9 mouse cellular contexts compared by ENCODE assay signal in genomic region chr14:51103217-51103616, GRCm38 (mm10). TPM values are rescaled to one million over a fixed set of nuclear protein-coding genes. Genes with fewer than 3 reads are reported as not detected.
DNase-seq lines count a peak whose midpoint lies in the region; ATAC-seq and TF ChIP-seq lines count a peak whose summit lies in the region.
"Had no signal": no experiment of that assay in that cellular context is flagged by ENCODE, and none has a peak within 500 bp of the region (broad histone marks: within the 10 kb centered on the region; RNA-seq: fewer than 3 reads in every experiment).

No protein-coding gene starts in this region.

- H3K27ac ChIP-seq in liver, embryonic 12.5 days: no peak overlapping the region
- H3K27ac ChIP-seq in forebrain, embryonic 11.5 days (ENCODE audit: low read depth, low read length): no peak overlapping the region
- H3K27ac ChIP-seq in intestine, embryonic 15.5 days: no peak overlapping the region
- no peak overlapping the region for H3K27ac ChIP-seq in liver, embryonic 11.5 days (ENCODE audit: low read depth, low read length)
- H3K27ac ChIP-seq: limb, embryonic 15.5 days had no signal

- DNase-seq in liver: peak; percentile 86
- peak; percentile 85 for DNase-seq in brain, embryonic 14.5 days (ENCODE audit: low read depth)
- DNase-seq in forebrain, embryonic 11.5 days (ENCODE audit: low spot score): peak; percentile 81
- peak; percentile 51 for DNase-seq in liver, embryonic 11.5 days (ENCODE audit: low spot score)
- DNase-seq in neural tube, embryonic 10.5 days (ENCODE audit: extremely low spot score, low spot score): peak; percentile 70
- peak; percentile 63 for DNase-seq in thymus, postnatal 0 days (ENCODE audit: low spot score)

- no peaks in the 10 kb centered on the region for H3K27me3 ChIP-seq in liver, embryonic 12.5 days (replicated peaks)
- H3K27me3 ChIP-seq in forebrain, embryonic 11.5 days (ENCODE audit: control insufficient read depth, insufficient read depth, low read length): no peaks in the 10 kb centered on the region
- no peaks in the 10 kb centered on the region for H3K27me3 ChIP-seq in intestine, embryonic 15.5 days (replicated peaks)
- no peaks in the 10 kb centered on the region for H3K27me3 ChIP-seq in liver, embryonic 11.5 days (replicated peaks; ENCODE audit: control insufficient read depth, insufficient read depth, low read length)
- H3K27me3 ChIP-seq: limb, embryonic 15.5 days had no signal

- TF ChIP-seq CTCF in brain, embryonic 14.5 days (IDR thresholded peaks at IDR 0.05; ENCODE audit: borderline replicate concordance, extremely low read depth, insufficient read depth, insufficient read length): peak; percentile 86; the same call in 1 of the 2 replicates

- ATAC-seq in liver, embryonic 12.5 days: no peak
- peak; percentile 46; the same call in 1 of the 2 replicates for ATAC-seq in forebrain, embryonic 11.5 days (replicated peaks; ENCODE audit: low FRiP score)
- ATAC-seq in intestine, embryonic 15.5 days: peak; percentile 27
- ATAC-seq in liver, embryonic 11.5 days (replicated peaks; ENCODE audit: low FRiP score): no peak

- TF ChIP-seq POLR2A in brain, embryonic 14.5 days (IDR thresholded peaks at IDR 0.05; ENCODE audit: borderline replicate concordance, extremely low read depth, insufficient read depth, insufficient read length, poor library complexity, severe bottlenecking): no peak

- H3K9me3 ChIP-seq in liver, embryonic 12.5 days (replicated peaks): no peaks in the 10 kb centered on the region
- H3K9me3 ChIP-seq in forebrain, embryonic 11.5 days (ENCODE audit: control insufficient read depth, low read length): no peaks in the 10 kb centered on the region
- H3K9me3 ChIP-seq in intestine, embryonic 15.5 days: no peaks in the 10 kb centered on the region
- H3K9me3 ChIP-seq in liver, embryonic 11.5 days (ENCODE audit: control insufficient read depth, low read length): no peaks in the 10 kb centered on the region
- H3K9me3 ChIP-seq: limb, embryonic 15.5 days had no signal

- no peak overlapping the region for H3K9ac ChIP-seq in liver, embryonic 12.5 days
- no peak overlapping the region for H3K9ac ChIP-seq in forebrain, embryonic 11.5 days (ENCODE audit: low read length)
- H3K9ac ChIP-seq in intestine, embryonic 15.5 days: no peak overlapping the region
- H3K9ac ChIP-seq in liver, embryonic 11.5 days (ENCODE audit: low read depth, low read length): no peak overlapping the region
- H3K9ac ChIP-seq: limb, embryonic 15.5 days had no signal

- whole genome bisulfite sequencing in liver, embryonic 12.5 days (ENCODE audit: insufficient replicate concordance): 64% methylated on average over 3 of the region's 3 CpGs
- WGBS in forebrain, embryonic 11.5 days: 46% methylated on average over 3 of the region's 3 CpGs
- WGBS in intestine, embryonic 15.5 days: 63% methylated on average over 3 of the region's 3 CpGs
- WGBS in liver, embryonic 11.5 days: 58% methylated on average over 3 of the region's 3 CpGs

- H3K4me1 ChIP-seq in liver, embryonic 12.5 days: peaks cover 25% of the 10 kb centered on the region
- H3K4me1 ChIP-seq in forebrain, embryonic 11.5 days (replicated peaks; ENCODE audit: control insufficient read depth, insufficient read depth, low read length): no peaks in the 10 kb centered on the region
- H3K4me1 ChIP-seq in intestine, embryonic 15.5 days (replicated peaks): no peaks in the 10 kb centered on the region
- H3K4me1 ChIP-seq in liver, embryonic 11.5 days (replicated peaks; ENCODE audit: control insufficient read depth, insufficient read depth, low read length): peaks cover 5% of the 10 kb centered on the region; the same call in 1 of the 2 replicates
- H3K4me1 ChIP-seq: limb, embryonic 15.5 days had no signal

- no peaks in the 10 kb centered on the region for H3K36me3 ChIP-seq in liver, embryonic 12.5 days
- no peaks in the 10 kb centered on the region for H3K36me3 ChIP-seq in forebrain, embryonic 11.5 days (ENCODE audit: control insufficient read depth, insufficient read depth, low read length)
- no peaks in the 10 kb centered on the region; the same call in none of the 2 replicates for H3K36me3 ChIP-seq in intestine, embryonic 15.5 days
- H3K36me3 ChIP-seq in liver, embryonic 11.5 days (ENCODE audit: control insufficient read depth, insufficient read depth, low read length): no peaks in the 10 kb centered on the region
- H3K36me3 ChIP-seq: limb, embryonic 15.5 days had no signal

- no peak overlapping the region for H3K4me2 ChIP-seq in liver, embryonic 12.5 days
- no peak overlapping the region for H3K4me2 ChIP-seq in forebrain, embryonic 11.5 days (ENCODE audit: low read depth, low read length, severe bottlenecking)
- H3K4me2 ChIP-seq in intestine, embryonic 15.5 days (replicated peaks): no peak overlapping the region
- H3K4me2 ChIP-seq in liver, embryonic 11.5 days: no peak overlapping the region
- H3K4me2 ChIP-seq: limb, embryonic 15.5 days had no signal

- no peak overlapping the region for H3K4me3 ChIP-seq in liver, embryonic 12.5 days
- no peak overlapping the region for H3K4me3 ChIP-seq in forebrain, embryonic 11.5 days (ENCODE audit: low read depth, low read length)
- no peak overlapping the region for H3K4me3 ChIP-seq in intestine, embryonic 15.5 days (replicated peaks)
- no peak overlapping the region for H3K4me3 ChIP-seq in liver, embryonic 11.5 days (ENCODE audit: low read depth, low read length)
- H3K4me3 ChIP-seq: limb, embryonic 15.5 days had no signal

RNA-seq across cellular contexts. Expression of gene Eddm3b, which starts 11.0 kb away (rescaled TPM):
- polyA plus RNA-seq in liver, embryonic 12.5 days (2016; fragmentation: Nextera tagmentation; extraction: Ambion mirVana): not detected in 2 replicates
- polyA plus RNA-seq in brain, embryonic 14.5 days (2012; rRNA removed): not detected in 2 replicates
- polyA plus RNA-seq in forebrain, embryonic 11.5 days (2014; fragmentation: Nextera tagmentation; extraction: Ambion mirVana): 0.19 TPM in 1 of 2 replicates, not detected in the other
- not detected in 2 replicates for polyA plus RNA-seq in intestine, embryonic 15.5 days (2015; fragmentation: Nextera tagmentation; extraction: Ambion mirVana)
- polyA plus RNA-seq in liver, embryonic 11.5 days (2014; fragmentation: Nextera tagmentation; extraction: Ambion mirVana): not detected in 2 replicates
- not detected in 2 replicates for polyA plus RNA-seq in thymus, postnatal 0 days (2015; fragmentation: Nextera tagmentation; extraction: Ambion mirVana)
- polyA plus RNA-seq: limb, embryonic 15.5 days had no signal

RNA-seq across cellular contexts. Expression of gene Ang, which starts 12.3 kb away (rescaled TPM):
- 2.6 and 3.5 TPM in 2 replicates for polyA plus RNA-seq in liver, embryonic 12.5 days (2016; fragmentation: Nextera tagmentation; extraction: Ambion mirVana)
- polyA plus RNA-seq in brain, embryonic 14.5 days (2012; rRNA removed): 4.3 and 4.5 TPM in 2 replicates
- 1.9 and 3.0 TPM in 2 replicates for polyA plus RNA-seq in forebrain, embryonic 11.5 days (2014; fragmentation: Nextera tagmentation; extraction: Ambion mirVana)
- 51.6 and 73.0 TPM in 2 replicates for polyA plus RNA-seq in intestine, embryonic 15.5 days (2015; fragmentation: Nextera tagmentation; extraction: Ambion mirVana)
- polyA plus RNA-seq in liver, embryonic 11.5 days (2014; fragmentation: Nextera tagmentation; extraction: Ambion mirVana): 3.6 and 4.0 TPM in 2 replicates
- 5.0 and 6.0 TPM in 2 replicates for polyA plus RNA-seq in thymus, postnatal 0 days (2015; fragmentation: Nextera tagmentation; extraction: Ambion mirVana)

RNA-seq across cellular contexts. Expression of gene Rnase4, which starts 12.3 kb away (rescaled TPM):
- polyA plus RNA-seq in liver, embryonic 12.5 days (2016; fragmentation: Nextera tagmentation; extraction: Ambion mirVana): 10.0 and 10.4 TPM in 2 replicates
- polyA plus RNA-seq in brain, embryonic 14.5 days (2012; rRNA removed): 15.1 and 18.2 TPM in 2 replicates
- 10.8 and 11.4 TPM in 2 replicates for polyA plus RNA-seq in forebrain, embryonic 11.5 days (2014; fragmentation: Nextera tagmentation; extraction: Ambion mirVana)
- polyA plus RNA-seq in intestine, embryonic 15.5 days (2015; fragmentation: Nextera tagmentation; extraction: Ambion mirVana): 209 and 240 TPM in 2 replicates
- polyA plus RNA-seq in liver, embryonic 11.5 days (2014; fragmentation: Nextera tagmentation; extraction: Ambion mirVana): 13.3 and 13.6 TPM in 2 replicates
- polyA plus RNA-seq in thymus, postnatal 0 days (2015; fragmentation: Nextera tagmentation; extraction: Ambion mirVana): 29.9 and 32.1 TPM in 2 replicates

RNA-seq across cellular contexts. Expression of gene Rnase6, which starts 20.5 kb away (rescaled TPM):
- polyA plus RNA-seq in liver, embryonic 12.5 days (2016; fragmentation: Nextera tagmentation; extraction: Ambion mirVana): 2.3 and 4.0 TPM in 2 replicates
- 0.44 and 0.52 TPM in 2 replicates for polyA plus RNA-seq in brain, embryonic 14.5 days (2012; rRNA removed)
- not detected in 2 replicates for polyA plus RNA-seq in forebrain, embryonic 11.5 days (2014; fragmentation: Nextera tagmentation; extraction: Ambion mirVana)
- polyA plus RNA-seq in intestine, embryonic 15.5 days (2015; fragmentation: Nextera tagmentation; extraction: Ambion mirVana): 1.3 and 2.0 TPM in 2 replicates
- polyA plus RNA-seq in liver, embryonic 11.5 days (2014; fragmentation: Nextera tagmentation; extraction: Ambion mirVana): 3.2 and 4.2 TPM in 2 replicates
- 3.1 and 4.6 TPM in 2 replicates for polyA plus RNA-seq in thymus, postnatal 0 days (2015; fragmentation: Nextera tagmentation; extraction: Ambion mirVana)

RNA-seq across cellular contexts. Expression of gene Olfr750, which starts 29.0 kb away (rescaled TPM):
- polyA plus RNA-seq in liver, embryonic 12.5 days (2016; fragmentation: Nextera tagmentation; extraction: Ambion mirVana): not detected in 2 replicates
- polyA plus RNA-seq in brain, embryonic 14.5 days (2012; rRNA removed): not detected in 2 replicates
- polyA plus RNA-seq in forebrain, embryonic 11.5 days (2014; fragmentation: Nextera tagmentation; extraction: Ambion mirVana): 0.04 TPM in 1 of 2 replicates, not detected in the other
- polyA plus RNA-seq in intestine, embryonic 15.5 days (2015; fragmentation: Nextera tagmentation; extraction: Ambion mirVana): not detected in 2 replicates
- polyA plus RNA-seq in liver, embryonic 11.5 days (2014; fragmentation: Nextera tagmentation; extraction: Ambion mirVana): not detected in 2 replicates
- polyA plus RNA-seq in thymus, postnatal 0 days (2015; fragmentation: Nextera tagmentation; extraction: Ambion mirVana): not detected in 2 replicates
- polyA plus RNA-seq: limb, embryonic 15.5 days had no signal

Comparison
In these comparisons a context has a peak if more than half of its experiments do, and no peak if none do; other contexts are left out.
1. ATAC-seq: peak in forebrain, embryonic 11.5 days (single experiment) and intestine, embryonic 15.5 days (single experiment); none in liver, embryonic 12.5 days (single experiment) and liver, embryonic 11.5 days (single experiment).
2. Peak in every context shown above with its lines, with median percentiles within 50 percentile points of each other: DNase-seq.